Mouse (Mus musculus) lung, postnatal 0 days (tissue): ENCODE data around the gene Myoz1.

ENCODE experiments used
- CTCF ChIP-seq: IDR thresholded peaks from 2 replicates; pipeline ENCODE4 v1.5.1; 2016; ENCODE audit warnings: antibody characterized with exemption, mild to moderate bottlenecking
- EP300 ChIP-seq: IDR thresholded peaks from 2 replicates; pipeline ENCODE4 v1.6.1; 2016; ENCODE audit warnings: antibody characterized with exemption, mild to moderate bottlenecking, control low read depth

GRCm38 (mm10) chr14:20693589-20694101 lies 37.3 kb upstream of the Myoz1 start:
- TF ChIP-seq EP300 (no peak), CTCF (no peak)
